Mouse (Mus musculus) urinary bladder, postnatal 25 days (tissue): Measurements from ENCODE around the gene Lypd4.

Source experiments
- DNase-seq: peaks from one replicate; pipeline ENCODE4 v3.0.0; 2022; ENCODE audit warnings: low spot score

Lypd4 gene

GRCm38 (mm10) chr7:24887096-24887495 is 17.4 kb upstream of the Lypd4 start:
- DNase-seq, result no peak

- DNase-seq, result no peak
These were observed 16.5 kb upstream of the Lypd4 start for GRCm38 (mm10) chr7:24886308-24886633.

GRCm38 (mm10) chr7:24885468-24886307 is 15.9 kb upstream of the Lypd4 start:
- DNase-seq, result no peak

- DNase-seq, result no peak
These were observed 15.1 kb upstream of the Lypd4 start for GRCm38 (mm10) chr7:24884693-24885291.

- DNase-seq, result peak; percentile 98
These were observed 14.4 kb upstream of the Lypd4 start, which contains the start of gene Rps19 for GRCm38 (mm10) chr7:24883896-24884692. Gene Rps19 (plus strand): TSS chr7:24884371.

- no peak for DNase-seq
These were observed 12.9 kb upstream of the Lypd4 start for GRCm38 (mm10) chr7:24882416-24883199.

GRCm38 (mm10) chr7:24879620-24880019 is 9.9 kb upstream of the Lypd4 start:
- DNase-seq, result no peak

- no peak for DNase-seq
These were observed 7.8 kb upstream of the Lypd4 start for GRCm38 (mm10) chr7:24877588-24877987.

GRCm38 (mm10) chr7:24869080-24869479 is 661 bp downstream of the Lypd4 start:
- DNase-seq, result no peak

- DNase-seq, result no peak
These were observed 5.6 kb downstream of the Lypd4 start for GRCm38 (mm10) chr7:24864156-24864555.

GRCm38 (mm10) chr7:24862853-24863252 is 6.9 kb downstream of the Lypd4 start:
- DNase-seq, result no peak

- DNase-seq, result no peak
These were observed 7.8 kb downstream of the Lypd4 start, which contains the start of gene Gm9844 for GRCm38 (mm10) chr7:24861913-24862312. Gene Gm9844 (plus strand): TSS chr7:24862213.

- DNase-seq, result no peak
These were observed 10.5 kb downstream of the Lypd4 start for GRCm38 (mm10) chr7:24859234-24859633.

- no peak for DNase-seq
These were observed 13.2 kb downstream of the Lypd4 start for GRCm38 (mm10) chr7:24856460-24857120.

- no peak for DNase-seq
These were observed 16.0 kb downstream of the Lypd4 start for GRCm38 (mm10) chr7:24853695-24854094.

GRCm38 (mm10) chr7:24853233-24853563 is 16.5 kb downstream of the Lypd4 start:
- DNase-seq, result no peak

GRCm38 (mm10) chr7:24852557-24853232 is 17.0 kb downstream of the Lypd4 start:
- DNase-seq, result no peak

- DNase-seq, result no peak
These were observed 18.0 kb downstream of the Lypd4 start for GRCm38 (mm10) chr7:24851596-24852325.

- no peak for DNase-seq
These were observed 18.8 kb downstream of the Lypd4 start for GRCm38 (mm10) chr7:24850899-24851303.

GRCm38 (mm10) chr7:24850162-24850561 is 19.6 kb downstream of the Lypd4 start:
- DNase-seq, result peak; percentile 19
